Mouse (Mus musculus) cerebellum, adult 2 months (tissue): ENCODE measurements around the gene Sec14l4.

Experiments
- CTCF ChIP-seq: fragments of 200-500 bp; IDR thresholded peaks from 2 replicates; pipeline ENCODE4 v1.5.1; 2011; ENCODE audit warnings: low read depth, mild to moderate bottlenecking, control low read depth, low read length, moderate library complexity, borderline replicate concordance; ENCODE audit not compliant: insufficient read depth
- POLR2A ChIP-seq: fragments of 200-500 bp; IDR thresholded peaks from 2 replicates; pipeline ENCODE4 v1.6.1; 2011; ENCODE audit warnings: low read length, control low read depth, borderline replicate concordance; ENCODE audit not compliant: insufficient read depth

- TF ChIP-seq POLR2A (no peak), CTCF (no peak)
Observed at GRCm38 (mm10) chr11:3983291-3983862, 47.9 kb upstream of the Sec14l4 start, which contains the start of gene Gal3st1.
